Mouse (Mus musculus) neutrophil, adult 5-6 weeks (primary cell): ENCODE results near the gene Wdr24. TPM values are rescaled to one million over a fixed set of nuclear protein-coding genes. Genes with fewer than 3 reads are reported as not detected.

ENCODE experiments used
- ATAC-seq: fragments of 151-379, 151-347 bp; 2 replicates; pipeline ENCODE4 v1.8.0; 2017; ENCODE audit warnings: mild to moderate bottlenecking, moderate TSS enrichment; ENCODE audit not compliant: insufficient number of reproducible peaks, poor library complexity, low FRiP score, severe bottlenecking; ENCODE audit errors: extremely low read depth
- total RNA-seq: library from RNA; stranded (forward); fragments of 200-1000 nt; gene quantifications from 2 replicates; pipeline ENCODE4 v1.2.3, GENCODE M21; 2017

The Wdr24 gene
- total RNA-seq, 1 experiment from 2014 or later, result 13.4 TPM

DNA sequence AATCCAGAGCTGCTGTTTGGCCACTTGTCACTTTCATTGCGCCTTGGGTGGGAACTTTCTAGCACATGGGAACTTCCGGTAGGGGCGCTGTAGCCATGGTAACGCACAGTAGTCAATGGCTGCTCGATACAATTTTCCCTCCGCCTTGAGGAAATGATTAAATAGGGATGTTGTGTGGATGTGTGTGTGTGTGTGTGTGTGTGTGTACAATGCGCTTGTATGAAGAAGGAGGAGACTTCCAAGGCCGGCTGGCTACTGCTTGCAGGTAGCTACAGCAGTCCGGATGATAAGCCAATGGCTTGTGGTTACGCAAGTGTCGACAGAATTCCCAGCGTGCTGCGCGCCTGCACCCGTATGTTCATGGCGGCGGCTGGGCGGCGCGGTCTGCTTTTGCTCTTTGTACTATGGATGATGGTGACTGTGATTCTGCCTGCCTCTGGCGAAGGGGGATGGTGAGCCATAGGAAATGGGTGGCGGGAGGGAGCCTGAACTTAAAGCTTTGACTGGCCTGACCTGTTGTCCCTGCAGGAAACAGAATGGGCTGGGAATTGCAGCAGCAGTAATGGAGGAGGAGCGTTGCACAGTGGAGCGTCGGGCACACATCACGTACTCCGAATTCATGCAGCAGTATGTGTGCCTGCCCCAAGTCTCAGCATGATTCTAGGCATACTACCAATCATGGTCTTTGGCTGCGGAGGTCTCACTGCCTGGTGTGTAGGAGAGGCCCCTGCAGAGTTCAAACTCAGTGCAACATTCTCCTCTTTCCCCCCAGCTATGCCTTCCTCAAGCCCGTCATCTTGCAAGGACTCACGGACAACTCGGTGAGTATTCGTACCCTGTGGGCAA is 5.5 kb downstream of the Wdr24 start, which contains the start of gene Jmjd8:
Jmjd8 (plus strand) TSS at position 156 of the 846 bp plus-strand sequence.
- no peak for ATAC-seq

DNA sequence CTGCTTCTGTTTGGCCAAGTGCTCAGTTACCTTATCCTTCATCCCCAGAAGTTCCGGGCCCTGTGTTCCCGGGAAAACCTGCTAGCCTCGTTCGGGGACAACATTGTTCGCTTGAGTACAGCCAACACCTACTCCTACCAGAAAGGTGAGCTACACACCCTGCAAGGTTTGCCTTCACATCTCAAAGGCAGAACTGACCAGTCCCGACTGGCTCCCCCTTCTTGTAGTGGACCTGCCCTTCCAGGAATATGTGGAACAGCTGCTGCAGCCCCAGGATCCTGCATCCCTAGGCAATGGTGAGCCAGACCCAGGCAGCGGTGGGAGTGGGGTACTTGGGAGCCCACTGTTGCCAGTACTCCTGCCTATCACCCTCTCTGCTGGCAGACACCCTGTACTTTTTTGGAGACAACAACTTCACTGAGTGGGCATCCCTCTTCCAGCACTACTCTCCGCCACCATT is 6.2 kb downstream of the Wdr24 start:
- no peak for ATAC-seq

DNA sequence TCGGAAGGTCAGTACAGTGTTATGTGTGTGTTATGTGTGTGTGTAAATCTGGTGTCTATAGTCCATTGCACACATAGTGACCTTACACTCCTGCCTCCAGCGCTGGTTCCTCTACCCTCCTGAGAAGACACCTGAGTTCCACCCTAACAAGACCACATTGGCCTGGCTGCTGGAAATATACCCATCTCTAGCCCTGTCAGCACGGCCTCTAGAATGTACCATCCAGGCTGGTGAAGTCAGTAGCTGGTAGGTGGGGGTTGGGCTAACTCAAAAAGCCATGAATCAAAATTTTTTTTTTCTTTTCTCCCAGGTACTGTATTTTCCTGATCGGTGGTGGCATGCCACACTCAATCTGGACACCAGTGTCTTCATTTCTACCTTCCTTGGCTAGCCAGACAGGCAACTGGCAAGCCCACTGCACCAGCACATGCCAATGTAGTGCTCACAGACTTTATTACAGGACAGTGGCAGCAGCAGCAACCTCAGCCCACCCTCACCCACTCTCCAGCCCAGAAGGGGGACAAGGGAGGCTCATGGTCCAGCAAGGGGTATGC is 6.8 kb downstream of the Wdr24 start:
- no peak for ATAC-seq

DNA sequence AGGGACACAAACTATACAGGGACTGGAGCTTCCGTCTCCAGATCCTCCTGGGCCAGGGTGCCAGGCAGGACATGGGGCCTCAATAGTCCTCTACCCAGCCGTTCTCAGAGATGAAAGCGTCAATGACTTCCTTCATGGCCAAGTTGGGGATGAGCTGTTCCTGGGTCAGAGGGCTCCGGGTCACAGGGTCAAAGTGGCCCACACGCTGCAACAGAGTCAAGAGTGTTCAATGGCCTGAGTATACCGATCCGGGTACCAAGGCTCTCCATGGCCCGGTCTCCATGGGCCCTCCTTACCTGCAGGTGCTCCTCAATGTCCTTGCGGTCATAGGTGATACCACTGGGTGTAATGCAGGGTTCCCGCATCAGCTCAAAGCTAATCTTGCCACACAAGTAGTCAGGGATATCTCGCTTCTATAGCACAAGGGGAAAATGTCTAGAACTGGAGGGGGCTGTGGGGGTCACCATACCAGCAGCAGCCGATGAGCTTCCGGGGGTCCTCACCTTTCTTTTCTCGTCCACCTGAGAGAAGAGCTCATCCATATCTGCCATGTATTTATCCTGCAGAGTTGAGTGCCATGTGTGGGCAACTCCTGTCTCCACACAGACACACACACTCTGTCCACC is 7.5 kb downstream of the Wdr24 start:
- ATAC-seq, result no peak

DNA sequence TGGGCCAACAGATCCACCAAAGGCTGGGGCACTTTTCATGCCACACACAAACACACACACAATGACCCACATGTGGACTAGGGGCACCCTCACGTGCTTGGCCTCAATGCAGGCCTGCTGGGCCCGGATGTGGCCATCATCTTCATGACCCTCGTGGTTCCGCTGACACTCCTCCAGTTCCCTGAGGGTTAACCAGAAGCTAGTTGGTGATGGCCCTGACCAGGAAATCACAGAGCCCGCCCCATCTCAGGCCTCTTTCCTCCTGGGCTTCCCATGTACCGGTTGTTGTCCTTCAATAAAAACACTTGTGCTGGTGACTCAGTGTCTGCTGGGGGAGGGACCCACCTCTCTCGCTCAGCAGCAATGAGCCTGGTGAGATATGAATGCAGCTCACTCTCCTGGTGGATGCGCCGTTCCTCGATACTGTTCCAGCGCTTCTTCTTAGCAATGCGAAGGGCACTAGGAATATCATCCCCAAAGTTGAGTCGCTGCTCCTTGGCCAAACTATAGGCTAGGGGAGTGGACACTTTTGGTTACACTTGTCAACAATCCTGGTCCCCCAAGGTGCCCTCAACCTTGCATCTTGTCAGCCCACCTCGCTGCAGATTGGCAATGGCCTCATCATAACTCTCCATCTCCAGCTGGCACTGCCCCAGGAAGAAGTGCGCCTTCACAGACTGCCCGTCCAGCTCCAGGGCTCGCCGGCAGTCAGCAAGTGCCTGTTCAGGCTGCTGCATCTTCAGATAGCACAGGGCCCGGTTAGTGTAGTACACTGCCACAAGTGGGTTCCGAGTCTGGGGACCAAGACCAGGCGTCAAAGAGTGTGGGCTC is 8.2 kb downstream of the Wdr24 start:
- no peak for ATAC-seq

DNA sequence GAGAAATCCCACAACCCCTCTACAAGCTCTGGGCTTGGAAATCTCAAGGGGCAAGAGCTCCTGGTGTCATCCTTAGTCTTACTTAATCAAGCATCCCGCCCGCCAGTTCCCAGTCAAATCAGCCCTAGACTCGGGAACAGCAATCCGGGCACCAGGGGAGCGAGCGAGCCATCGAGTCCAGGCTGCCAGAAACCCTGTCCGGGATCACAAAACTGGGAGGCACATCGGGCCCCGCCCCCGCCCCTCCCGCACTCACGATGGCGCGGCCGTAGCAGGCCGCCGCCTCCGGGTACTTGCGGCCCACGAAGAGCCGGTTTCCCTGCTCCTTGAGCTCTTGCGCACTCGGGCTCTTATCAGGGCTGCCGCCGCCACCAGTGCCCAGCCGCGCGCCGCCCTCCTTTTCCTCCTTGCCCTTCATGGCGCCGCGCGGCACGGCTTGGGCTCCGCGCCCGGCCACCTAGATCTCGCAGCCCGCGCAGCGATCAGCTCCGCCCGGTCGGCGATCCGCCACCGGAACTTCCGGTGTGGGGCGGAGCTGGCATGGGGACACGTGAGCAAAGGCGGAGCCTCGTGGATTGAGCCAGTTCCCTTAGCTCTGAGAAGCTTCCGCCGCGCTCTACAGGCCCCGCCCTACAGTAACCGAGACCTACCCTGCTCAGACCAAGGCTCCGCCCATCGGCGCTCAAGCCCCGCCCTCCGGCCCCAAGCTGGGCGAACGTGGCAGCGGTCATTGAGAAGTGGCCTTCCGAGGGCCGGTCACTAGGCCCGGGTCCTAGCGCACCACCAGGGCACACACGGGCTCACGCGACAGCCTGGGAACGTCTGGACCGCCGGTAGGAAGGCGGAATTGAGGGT is 9.2 kb downstream of the Wdr24 start:
- peak; percentile 89 for ATAC-seq

DNA sequence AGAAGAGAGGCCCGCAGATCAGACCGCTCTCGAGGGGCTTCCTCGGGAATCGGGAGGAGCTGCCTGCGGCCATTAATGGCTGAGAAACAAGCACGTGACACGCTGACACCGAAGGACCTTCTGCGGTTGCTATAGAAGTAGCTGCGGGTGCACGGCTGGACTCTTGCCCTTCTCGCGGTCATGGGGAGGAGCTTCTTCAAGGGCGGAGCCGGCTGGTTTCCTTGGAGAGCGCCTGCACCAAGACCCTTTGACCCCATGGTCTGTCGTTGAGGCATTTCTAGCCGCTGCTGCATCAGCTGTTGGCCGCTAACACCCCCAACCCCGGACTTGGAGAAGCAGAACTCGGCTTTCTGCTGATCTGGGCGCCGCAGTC is 9.8 kb downstream of the Wdr24 start, which contains the start of gene Stub1:
Stub1 (minus strand) TSS at position 114 of the 373 bp plus-strand sequence.
- peak; percentile 0; the same call in 1 of the 2 replicates for ATAC-seq

DNA sequence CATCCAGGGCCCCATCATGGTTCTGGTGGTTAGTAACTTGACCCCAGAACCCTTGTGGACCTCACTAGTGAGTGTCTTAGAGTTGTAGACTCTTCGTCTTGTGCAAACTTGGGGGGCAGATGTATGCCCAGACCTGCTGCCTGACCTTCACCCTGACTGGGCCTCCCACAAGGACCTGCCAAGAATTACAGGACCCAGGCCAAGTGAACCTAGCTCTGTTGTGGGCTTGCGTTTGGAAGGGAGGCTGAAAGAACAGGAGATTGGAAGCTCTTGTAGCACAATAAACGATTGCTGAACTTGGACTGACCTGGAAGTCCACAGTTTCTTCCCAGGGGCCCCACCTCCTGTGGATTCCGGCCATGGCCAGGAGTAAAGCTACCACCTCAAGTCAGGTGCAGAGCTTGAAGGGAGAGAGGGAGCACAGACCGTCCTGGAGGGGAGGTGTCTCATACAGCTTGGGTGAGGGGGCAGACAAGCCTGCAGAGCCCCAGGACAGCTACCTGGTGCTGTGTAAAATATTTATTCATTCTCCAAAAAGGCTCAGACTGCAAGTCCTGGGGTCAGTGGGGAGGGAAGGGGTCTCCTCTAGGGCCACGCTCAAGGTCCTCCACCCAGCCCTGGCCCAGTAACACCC is 10.7 kb downstream of the Wdr24 start:
- ATAC-seq, result no peak

DNA sequence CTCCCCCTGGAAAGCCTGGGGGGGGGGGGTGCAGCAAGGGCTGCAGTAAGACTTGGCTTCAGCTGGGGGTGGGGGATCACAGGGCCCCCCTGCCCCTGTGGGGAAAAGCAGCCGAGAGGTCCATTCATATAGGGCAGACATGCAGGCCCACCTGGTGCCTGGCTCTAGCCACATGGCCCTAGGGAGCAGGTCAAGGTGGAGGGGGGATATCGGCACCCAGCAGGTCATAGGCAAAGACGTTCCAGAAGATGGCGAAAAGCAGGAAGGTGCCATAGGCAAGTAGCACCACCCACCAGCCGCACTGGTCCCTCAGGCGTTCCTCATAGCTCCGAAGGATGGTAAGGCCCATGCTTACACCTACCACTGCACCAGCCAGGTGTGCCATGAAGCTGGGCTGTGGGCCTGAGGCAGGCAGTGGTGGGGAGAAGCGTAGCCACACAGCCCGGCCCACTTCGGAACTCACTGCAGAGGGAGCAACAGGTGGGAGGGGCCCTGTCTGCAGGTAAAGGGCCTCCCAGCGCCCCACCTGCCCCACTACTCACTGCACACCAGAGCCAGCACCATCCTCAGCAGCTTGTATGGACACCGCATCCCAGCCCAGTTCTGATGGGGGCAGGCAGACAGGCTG is 11.3 kb downstream of the Wdr24 start:
- ATAC-seq, result no peak

DNA sequence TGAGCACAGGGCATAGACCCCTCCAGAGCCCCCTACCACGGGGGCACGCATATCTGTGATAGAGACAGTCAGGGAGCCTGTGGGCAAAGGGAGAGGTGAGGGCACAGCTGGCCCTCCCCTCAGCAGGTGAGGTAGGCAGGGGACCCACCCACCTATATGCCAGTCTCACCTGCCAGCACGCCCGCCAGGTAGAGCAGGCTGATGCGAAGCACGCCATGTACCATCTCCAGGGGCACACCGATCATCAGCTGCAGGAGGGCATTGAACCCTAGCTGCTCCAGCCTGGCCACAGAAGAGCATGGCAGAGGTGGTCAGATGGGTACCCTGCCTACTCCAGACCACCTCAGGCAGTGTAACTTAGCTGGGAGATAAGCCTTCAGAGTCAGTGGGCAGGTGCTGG is 11.9 kb downstream of the Wdr24 start:
- no peak for ATAC-seq

DNA sequence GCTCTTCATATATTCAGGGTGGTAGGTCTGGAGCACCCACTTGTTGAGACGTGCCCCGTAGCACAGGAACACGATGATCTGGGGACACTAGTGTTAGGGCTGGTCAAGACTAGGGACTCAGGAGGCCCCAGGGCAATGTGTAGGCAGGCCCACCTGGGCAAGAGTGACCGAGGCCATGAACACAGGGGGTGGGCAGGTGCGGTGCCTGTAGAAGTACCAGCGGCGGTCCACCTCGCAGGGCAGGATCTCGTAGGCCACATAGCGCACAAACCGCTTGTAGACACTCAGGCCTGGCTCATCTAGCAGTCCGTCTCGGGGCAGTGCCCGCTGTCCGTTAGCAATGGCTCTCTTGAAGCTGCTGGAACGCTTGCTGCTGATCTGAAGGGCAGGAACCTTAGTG is 12.4 kb downstream of the Wdr24 start:
- no peak for ATAC-seq

DNA sequence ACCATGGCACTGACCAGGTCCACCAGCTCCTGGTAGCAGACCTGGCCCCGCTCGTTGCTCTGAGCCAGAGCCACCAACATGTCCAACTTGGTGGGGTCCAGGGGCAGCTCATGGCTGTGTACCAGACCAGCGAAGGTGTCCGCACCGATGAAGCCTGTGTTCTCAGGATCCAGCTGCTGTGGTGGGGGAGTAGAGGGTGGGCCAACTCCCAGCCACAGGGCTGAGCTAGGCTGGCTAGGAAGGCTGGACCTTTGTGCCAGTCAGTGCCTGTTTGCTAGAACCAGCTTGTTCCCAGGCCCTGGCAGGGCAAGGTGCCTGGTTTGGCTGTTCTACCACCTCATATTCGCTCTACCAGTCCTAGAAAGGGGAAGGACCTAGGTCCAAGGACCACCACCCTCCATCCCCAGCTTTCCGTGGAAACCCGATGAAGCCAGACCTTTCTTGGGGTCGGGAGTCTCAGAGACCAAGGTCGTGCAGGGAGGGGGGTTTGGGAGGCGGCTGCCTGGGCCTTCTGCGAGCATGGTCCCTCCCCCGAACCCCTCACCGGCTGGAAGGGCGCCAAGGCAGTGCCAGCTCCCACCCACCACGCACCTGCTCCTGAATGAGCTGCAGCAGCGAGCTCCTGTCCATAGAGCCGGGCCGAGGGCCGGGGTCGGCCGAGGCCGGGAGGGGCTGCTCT is 13.1 kb downstream of the Wdr24 start:
- no peak for ATAC-seq

DNA sequence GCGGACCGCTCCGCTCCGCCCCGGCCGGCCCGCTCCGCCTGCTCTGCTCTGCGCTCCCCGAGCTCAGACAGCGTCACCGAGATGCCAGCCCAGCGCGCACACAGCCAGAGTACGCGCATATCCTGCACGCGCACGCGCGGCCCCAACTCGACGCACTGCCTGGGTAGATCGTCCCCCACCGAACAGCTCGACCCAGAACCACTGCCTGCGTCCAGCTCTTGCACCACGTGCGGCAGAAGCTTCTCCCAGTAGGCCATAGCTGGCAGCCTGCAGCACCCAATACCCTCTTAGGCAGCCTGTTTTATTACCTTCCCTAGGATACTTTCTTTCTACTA is 13.6 kb downstream of the Wdr24 start, which contains the start of gene Rhbdl1:
Rhbdl1 (minus strand) TSS at position 220 of the 335 bp plus-strand sequence.
- ATAC-seq, result no peak

DNA sequence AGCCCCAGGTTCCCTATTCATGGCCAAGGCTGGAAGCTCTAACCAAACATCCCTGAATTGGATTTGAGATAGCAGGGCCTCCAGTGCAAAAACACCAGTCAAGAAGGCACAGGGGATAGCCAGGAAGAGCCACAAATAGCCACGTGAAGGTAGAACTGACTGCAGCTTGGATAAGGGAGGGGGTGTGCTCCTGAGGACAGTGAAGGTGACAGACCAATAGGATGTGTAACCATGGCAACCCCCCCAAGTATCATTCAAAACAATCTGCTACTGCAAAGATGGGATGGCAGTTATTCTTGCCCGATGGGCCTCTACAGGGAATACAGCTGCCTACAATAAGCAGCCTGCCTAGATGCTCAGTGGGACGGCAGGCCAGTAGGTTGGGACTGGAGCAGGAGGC is 14.1 kb downstream of the Wdr24 start:
- no peak for ATAC-seq

DNA sequence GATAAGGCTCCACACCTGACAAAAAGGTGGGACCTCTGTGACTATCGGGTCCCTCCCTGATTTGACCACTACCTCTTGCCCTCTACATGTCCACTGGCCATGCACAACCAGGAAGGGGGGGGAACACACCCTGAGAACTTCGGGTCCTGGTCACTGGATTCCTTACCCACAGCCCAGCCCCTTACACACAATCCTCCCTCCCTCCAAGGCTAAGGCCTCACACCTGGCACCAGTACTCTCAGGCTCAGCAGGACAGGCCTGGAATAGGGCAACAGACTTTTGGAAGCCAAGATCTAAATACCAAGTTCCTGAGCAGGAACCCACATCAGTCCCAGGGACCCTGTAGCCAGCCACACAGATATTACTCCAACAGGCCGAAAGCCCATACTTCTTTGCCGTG is 15.5 kb downstream of the Wdr24 start:
- no peak for ATAC-seq

DNA sequence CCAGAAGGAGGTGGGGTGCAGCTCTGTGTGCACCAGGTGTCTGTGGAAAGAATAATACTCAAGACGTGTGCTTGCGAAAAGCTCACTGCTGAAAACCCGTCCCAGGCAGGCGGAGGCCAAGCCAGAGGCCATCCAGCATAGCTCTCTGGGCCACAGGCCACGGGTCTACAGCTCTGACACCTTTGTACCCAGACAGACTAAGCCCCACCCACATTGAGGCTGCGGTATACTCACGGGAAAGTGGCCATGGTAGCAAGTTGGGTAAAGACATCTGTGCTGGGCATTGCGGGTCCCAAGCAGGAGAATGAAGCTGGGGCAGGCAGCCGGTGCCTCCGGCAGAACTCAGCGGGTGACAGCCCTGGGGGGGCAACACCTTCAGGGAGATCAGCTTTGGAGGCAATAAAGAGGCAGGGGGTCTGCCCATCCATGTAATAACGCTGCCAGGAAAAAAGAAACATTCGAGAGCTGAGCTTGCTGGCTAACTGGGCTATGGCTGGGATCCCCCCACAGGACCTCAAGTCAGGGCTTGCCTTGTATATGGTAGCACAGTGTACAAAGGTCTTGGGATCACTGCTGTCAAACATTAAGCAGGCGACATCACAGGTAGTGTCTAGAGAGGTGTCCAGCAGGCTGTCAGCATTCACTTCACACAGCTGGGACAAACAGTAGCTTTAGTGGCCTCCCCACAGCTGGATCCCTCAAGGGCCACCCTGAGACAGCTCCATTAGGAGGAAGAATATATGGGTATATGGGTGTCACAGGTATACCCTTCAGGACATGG is 16.2 kb downstream of the Wdr24 start:
- ATAC-seq, result no peak
